Mouse (Mus musculus) bone marrow, adult 2 months (tissue): ENCODE measurements around the gene Actr5.

Experiments used
- CTCF ChIP-seq: fragments of 200-500 bp; IDR thresholded peaks from 2 replicates; pipeline ENCODE4 v1.5.1; 2011; ENCODE audit warnings: low read length, control low read depth; ENCODE audit not compliant: control insufficient read depth, insufficient read depth
- POLR2A ChIP-seq: fragments of 200-500 bp; IDR thresholded peaks from 2 replicates; pipeline ENCODE4 v1.6.1; 2011; ENCODE audit warnings: low read depth, mild to moderate bottlenecking, control low read depth, low read length, borderline replicate concordance; ENCODE audit not compliant: control insufficient read depth

- TF ChIP-seq CTCF, result no peak
- no peak for TF ChIP-seq POLR2A
Observed at GRCm38 (mm10) chr2:158615161-158615680, 9.5 kb upstream of the Actr5 start.
